Mouse (Mus musculus) lung, postnatal 0 days (tissue): Measurements from ENCODE around the gene Csdc2.

Source experiments
- CTCF ChIP-seq: IDR thresholded peaks from 2 replicates; pipeline ENCODE4 v1.5.1; 2016; ENCODE audit warnings: antibody characterized with exemption, mild to moderate bottlenecking
- EP300 ChIP-seq: IDR thresholded peaks from 2 replicates; pipeline ENCODE4 v1.6.1; 2016; ENCODE audit warnings: antibody characterized with exemption, mild to moderate bottlenecking, control low read depth

- TF ChIP-seq CTCF (no peak), EP300 (no peak)
These were observed 2.6 kb upstream of the Csdc2 start for GRCm38 (mm10) chr15:81933986-81934385.
